Mouse (Mus musculus): ENCODE data around the gene Dlg1.

Dlg1 gene

DNA sequence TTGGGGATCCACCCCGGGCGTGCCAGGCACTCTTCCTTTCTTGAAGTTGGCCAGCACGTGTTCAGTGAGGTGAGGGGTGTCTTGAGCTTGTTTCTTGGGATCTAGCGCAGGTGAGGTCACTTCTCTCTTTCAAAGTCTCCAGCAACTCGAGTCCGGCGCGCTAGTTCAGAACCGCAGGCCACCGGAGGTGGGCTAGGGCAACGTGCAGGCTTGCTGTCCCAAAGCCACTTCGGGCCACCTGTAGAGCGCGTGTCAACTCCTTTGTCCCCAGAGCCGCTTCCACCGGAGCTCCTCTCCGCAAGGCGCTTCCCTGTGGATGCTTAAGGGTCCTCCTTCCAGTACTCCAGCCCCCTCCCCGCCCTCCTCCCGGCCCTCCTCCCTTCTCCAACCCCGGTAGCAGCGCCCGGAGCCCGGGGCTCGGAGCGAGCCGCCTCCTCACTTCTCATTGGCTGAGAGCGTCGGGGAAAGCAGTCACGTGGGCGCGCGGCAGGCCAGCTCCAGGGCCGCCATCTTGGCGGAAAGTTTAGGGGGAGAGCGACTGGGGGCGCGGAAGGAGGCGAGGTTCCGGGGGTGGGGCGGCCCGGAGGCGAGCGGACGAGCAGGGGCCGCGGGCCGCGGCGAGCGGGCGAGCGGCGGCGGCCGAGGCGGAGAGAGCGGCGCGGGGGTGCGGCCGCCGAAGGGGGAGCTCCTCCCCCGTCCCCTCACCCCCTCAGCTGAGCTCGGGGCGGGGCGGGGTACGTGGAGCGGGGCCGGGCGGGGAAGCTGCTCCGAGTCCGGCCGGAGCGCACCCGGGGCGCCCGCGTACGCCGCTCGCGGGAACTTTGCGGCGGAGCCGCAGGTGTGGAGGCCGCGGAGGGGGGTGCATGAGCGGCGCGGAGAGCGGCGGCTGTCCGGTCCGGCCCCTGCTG, at the start of gene Dlg1:
TSS of gene Dlg1 (plus strand) at position 65 of the 908 bp plus-strand sequence.
- peak; percentile 92 for DNase-seq (ENCODE audit: low read depth, low spot score)

- no peak for DNase-seq (ENCODE audit: low read depth, low spot score)
Observed at GRCm38 (mm10) chr16:31616382-31616781, 46.9 kb upstream of the Dlg1 start.

DNA sequence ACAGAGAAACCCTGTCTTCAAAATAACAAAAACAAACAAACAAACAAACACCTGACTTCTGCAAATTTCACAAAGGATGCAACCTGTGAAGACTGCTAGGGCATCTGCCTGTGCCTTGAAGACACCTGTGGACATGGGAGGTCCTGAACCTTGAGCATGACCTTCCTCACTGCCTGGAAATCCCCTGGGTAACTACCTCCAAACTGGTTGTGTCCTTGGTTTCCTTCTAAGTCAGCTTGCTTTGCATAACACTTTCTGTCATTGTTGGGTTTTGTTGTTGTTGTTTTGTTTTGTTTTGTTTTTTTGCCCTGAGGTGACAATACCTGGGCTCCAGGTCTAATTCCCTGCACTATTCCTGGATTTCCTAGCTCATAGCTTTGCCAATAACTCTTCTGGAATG, 46.1 kb upstream of the Dlg1 start:
- no peak for DNase-seq (ENCODE audit: low read depth, low spot score)

- DNase-seq (ENCODE audit: low read depth, low spot score), result peak; percentile 99
Observed at GRCm38 (mm10) chr16:31617823-31618371, 45.3 kb upstream of the Dlg1 start.

DNA sequence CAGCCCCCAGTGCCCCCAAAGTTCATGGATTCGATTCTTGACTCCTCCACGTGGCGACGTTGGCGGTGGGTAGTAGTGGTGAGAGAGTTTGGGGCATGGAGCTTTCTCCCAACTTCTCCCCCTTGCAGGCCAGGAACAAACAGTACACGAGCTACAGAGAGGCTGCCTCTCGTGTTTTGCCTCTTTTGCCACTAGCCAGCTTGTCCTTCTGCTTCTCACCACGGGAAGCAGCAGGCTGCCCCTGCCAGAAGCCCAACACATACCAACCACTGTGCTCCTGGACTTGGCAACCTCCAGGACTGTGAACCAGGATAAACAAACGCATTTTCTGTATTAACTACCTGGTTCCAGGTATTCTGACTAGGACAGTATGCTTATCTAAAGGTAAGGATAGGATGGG, 44.6 kb upstream of the Dlg1 start:
- peak; percentile 68 for DNase-seq (ENCODE audit: low read depth, low spot score)

DNA sequence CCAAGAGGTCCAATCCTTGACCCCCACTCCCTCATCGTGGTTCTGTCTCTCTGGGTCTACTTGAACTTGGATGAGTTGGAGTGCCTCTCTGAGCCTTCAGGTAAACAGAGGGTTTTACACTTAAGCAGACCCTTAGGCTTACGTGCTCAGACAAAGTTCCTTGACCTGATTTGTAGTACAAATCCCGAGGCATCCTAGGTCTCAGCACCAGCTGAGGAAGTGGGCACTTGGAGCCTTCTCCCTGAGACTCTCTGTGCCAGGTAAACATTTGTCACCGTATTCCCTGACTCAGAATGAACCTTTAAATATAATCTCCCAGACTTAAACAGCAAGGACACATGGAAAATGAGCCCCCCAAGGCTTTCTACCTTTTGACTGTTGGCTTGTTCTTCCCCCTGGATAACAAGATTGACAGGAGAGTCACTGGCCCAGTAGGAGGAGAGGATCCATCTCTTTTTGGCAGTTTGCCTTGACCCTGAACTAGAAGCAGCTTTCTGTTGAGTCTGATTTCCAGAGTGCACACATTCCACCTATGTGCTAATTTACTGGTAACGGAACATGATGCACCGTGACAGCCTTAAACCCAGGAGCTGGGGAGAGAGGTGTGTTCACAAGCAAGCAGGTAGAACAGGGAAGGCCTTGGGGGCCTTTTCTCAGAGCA, 43.4 kb upstream of the Dlg1 start:
- no peak for DNase-seq (ENCODE audit: low read depth, low spot score)

DNA sequence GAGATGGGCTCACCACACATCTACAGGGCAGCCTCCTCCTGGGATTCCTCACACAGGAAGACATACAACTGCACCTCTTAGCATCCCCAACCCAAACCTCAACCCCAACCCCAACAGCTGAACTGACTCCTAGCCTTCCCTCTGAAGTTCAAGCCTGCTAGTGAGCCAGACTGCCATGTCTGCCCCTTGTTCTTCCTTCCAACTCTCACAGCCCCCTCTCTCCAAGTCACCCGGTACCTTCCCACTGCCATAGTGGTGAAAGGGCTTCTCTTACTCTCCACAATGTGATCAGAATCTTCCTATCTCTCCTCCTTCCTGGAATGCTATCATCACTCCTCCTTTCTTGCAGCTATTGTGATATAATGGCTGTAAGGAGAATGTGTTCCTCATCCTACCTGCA, 40.9 kb upstream of the Dlg1 start:
- no peak for DNase-seq (ENCODE audit: low read depth, low spot score)

DNA sequence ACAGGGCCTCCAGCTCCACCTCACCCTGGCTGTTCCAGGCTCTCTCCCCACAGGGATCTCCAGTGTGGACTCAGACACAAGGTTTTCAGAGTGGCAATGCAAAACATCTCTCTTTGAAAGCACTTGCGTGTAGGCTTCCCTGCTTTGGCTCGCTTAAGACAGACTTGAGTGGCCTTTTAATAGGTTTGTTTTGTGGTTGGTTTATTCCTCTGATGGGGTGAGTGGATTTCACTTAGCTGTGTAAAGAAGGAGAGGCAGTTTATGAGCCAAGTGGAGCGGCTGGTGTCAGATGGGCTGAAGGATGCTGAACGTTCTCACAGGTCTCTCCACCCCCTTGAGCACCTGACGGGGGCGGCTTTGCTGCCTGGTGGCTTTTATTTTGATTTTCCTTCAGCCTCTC, 40.1 kb upstream of the Dlg1 start:
- DNase-seq (ENCODE audit: low read depth, low spot score), result no peak

GRCm38 (mm10) chr16:31624749-31625148, 38.5 kb upstream of the Dlg1 start:
- DNase-seq (ENCODE audit: low read depth, low spot score), result no peak

DNA sequence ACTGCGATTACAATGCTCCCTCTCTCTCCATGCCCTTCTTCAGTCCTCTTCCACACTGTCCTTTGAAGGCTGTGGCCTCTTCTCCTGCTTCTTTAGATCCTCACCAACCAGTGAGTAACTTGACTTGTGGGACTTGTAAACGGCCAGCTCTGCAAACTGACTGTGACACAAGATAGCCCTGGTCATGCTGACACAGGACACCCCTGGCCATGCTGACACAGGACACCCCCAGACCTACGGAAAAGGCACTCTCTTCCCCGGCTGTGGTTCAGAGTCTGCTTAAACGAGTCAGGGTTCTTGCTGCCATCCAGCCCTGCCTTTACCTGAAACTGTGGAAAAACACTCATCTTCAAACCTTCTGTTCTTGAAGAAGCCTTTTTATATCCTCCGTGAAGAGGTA, 36.9 kb upstream of the Dlg1 start:
- DNase-seq (ENCODE audit: low read depth, low spot score), result no peak

DNA sequence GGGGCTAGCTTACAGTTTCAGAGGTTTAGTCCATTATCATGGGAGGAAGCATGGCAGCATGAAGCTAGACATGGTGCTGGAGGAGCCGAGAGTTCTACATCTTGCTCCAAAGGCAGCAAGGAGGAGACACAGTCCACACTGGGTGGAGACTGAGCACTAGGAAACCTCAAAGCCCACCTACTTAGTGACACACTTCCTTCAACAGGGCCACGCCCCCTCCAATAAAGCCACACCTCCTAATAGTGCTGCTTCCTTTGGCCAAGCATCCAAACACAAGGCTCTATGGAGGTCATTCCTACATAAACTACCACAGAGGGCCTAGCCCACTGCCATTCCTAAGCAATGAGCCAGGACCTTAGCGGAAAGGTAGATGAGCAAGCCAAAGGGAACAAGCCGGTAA, 32.9 kb upstream of the Dlg1 start:
- peak; percentile 42 for DNase-seq (ENCODE audit: low read depth, low spot score)

DNA sequence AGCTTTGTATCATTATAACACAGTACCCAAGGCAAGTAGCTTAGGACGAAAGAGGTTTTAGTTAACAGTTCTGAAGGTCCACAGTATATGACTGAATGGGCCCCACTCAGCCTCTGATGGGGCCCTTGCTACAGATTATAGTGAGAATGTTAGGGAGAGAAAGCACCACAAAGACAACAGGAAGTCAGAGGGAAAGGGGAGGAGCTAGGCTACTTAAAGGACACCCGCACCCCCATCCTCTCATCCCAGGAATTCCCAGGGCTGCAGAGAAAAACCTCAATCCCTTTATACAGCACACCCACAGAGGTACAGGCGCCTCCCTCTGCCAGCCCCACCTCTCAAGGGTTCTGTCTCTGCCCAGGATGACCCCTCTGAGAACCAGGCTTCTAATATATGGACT, 32.2 kb upstream of the Dlg1 start:
- DNase-seq (ENCODE audit: low read depth, low spot score), result no peak

GRCm38 (mm10) chr16:31634371-31634770, 28.9 kb upstream of the Dlg1 start:
- no peak for DNase-seq (ENCODE audit: low read depth, low spot score)

DNA sequence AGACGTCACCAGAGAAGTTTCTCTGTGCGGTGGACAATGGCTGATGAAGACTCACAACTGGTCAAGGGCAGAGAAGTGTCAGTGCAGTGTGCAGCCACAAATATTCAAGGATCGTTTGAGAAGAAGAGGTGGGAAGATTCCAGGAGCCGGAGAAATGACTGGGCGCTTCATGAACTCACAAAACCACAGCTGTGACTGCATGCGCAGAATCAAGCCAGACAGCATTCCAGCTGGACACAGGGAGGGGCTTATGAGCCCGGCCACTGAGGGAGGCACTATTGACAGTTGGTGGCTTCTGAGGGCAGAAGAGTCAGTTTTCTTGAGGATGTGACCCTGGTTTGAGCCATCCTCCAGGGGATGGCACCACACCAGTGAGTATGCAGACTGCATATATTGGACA, 24.9 kb upstream of the Dlg1 start:
- peak; percentile 94 for DNase-seq (ENCODE audit: low read depth, low spot score)

- peak; percentile 82 for DNase-seq (ENCODE audit: low read depth, low spot score)
Observed at GRCm38 (mm10) chr16:31639946-31640345, 23.3 kb upstream of the Dlg1 start.

DNA sequence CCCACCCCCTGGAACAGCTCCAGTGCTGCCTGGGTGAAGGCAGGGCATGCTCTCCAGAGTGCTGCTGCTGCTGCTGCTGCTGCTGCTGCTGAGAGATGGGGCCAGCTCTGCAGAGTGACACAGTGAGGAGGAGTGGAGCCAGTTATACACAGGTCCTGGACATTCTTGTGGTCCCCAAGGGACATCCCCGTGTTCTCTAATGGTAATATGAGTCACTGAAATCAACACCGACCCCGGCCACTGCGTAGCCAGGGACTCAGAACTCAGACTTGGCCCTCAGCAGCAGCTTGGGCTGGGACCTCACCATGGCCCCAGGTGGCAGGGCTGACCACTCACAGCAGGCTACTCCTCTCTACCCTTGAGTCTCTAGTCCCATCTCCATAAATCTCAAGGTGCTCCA, 21.5 kb upstream of the Dlg1 start:
- DNase-seq (ENCODE audit: low read depth, low spot score), result peak; percentile 79

GRCm38 (mm10) chr16:31647221-31647620, 16.0 kb upstream of the Dlg1 start:
- DNase-seq (ENCODE audit: low read depth, low spot score), result no peak

GRCm38 (mm10) chr16:31650788-31651187, 12.5 kb upstream of the Dlg1 start:
- DNase-seq (ENCODE audit: low read depth, low spot score), result no peak

DNA sequence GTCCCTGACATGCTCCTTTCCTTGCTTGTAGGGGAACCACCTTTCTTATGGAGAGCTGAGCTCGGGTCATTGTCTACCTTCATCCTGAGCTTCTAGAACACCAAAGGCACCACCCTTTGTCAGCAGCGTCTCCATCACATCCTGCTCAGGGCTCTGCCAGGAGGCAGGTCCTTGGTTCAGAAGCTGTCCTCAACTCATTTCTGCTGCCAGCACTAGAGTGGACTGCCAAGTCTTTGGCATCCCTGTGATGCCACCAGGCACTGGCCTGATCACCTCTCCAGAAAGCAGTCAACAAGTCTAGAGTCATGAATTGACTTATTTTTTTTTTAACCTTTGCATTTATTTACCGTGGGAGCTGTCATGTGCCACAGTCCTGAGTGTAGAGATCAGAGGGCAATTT, 11.7 kb upstream of the Dlg1 start:
- no peak for DNase-seq (ENCODE audit: low read depth, low spot score)

DNA sequence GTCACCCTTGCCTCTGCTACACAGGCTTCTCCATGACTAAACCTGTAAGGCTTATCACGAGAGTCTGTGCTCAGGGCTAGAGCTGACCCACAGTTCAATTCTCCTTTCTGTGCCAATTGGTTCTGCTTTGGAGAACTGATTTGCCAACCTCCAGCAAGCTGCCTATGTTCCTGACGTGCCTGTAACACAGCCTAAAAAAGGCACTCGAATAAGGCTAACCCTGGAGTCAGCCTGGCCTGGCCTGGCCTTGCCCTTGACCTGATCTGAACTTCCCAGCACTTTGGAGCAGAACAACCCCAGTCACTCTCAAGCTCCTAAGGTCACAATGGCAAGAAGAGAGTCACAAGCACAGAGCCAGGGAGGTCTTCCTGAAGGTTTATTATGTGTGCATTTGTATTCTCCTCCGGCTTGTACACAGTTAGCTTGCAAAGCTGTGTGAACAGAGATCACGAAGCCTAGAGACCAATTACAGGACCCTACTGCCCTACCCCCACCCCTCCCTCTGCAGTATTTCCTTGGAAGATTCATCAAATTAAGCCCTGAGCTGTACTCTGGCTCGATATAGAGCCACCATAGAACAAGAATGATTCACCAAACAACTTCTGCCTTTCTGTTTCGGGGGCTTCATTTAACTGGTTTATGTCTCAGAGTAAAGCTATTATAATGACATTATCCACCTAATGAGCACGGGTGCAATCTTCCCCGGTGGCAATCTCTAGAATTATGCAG, 11.0 kb upstream of the Dlg1 start:
- DNase-seq (ENCODE audit: low read depth, low spot score), result no peak

- DNase-seq (ENCODE audit: low read depth, low spot score), result no peak
Observed at GRCm38 (mm10) chr16:31653616-31654015, 9.6 kb upstream of the Dlg1 start.

DNA sequence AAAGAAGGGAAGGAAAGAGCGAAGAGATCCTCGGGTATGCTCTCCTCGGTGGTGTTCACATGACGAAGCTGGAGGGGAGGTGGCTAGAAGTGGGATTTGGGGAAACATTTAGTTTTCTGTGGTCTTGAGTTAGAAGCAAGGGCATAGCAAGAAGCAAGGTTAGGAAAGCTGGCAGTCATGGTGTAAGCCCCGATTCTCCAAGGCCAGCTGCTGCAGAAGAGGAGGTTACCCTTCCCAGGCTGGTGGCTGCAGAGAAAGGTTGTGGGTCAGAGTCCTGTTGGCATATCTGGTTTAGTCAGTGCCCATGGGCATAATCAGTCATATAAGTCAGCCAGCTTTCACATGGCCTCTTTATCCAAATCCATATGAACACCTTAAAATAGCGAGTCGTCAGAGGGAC, 9.2 kb upstream of the Dlg1 start:
- DNase-seq (ENCODE audit: low read depth, low spot score), result no peak

All from 3T3-L1 (cell line).